Mouse (Mus musculus): Measurements from ENCODE around the gene Prim2. TPM values are rescaled to one million over a fixed set of nuclear protein-coding genes. Genes with fewer than 3 reads are reported as not detected.
A peak's percentile ranks its signal among the peaks of the same experiment; 100 is the strongest.

Prim2 gene
- polyA plus RNA-seq, 1 experiment from 2014 or later, result 33.5 TPM

GRCm38 (mm10) chr1:33688810-33689209, 19.2 kb upstream of the Prim2 start:
- no peak overlapping the region for H3K4me2 ChIP-seq (ENCODE audit: low read length)
- ATAC-seq, result no peak
- no peaks in the 10 kb centered on the region for H3K4me1 ChIP-seq (replicated peaks; ENCODE audit: control insufficient read depth, insufficient read depth, low read length)
- no peak overlapping the region for H3K9ac ChIP-seq (replicated peaks; ENCODE audit: low read depth, low read length)
- no peaks in the 10 kb centered on the region for H3K36me3 ChIP-seq (ENCODE audit: control insufficient read depth, insufficient read depth)
- H3K9me3 ChIP-seq (ENCODE audit: control insufficient read depth, low read length), result no peaks in the 10 kb centered on the region
- no peak overlapping the region for H3K4me3 ChIP-seq (replicated peaks; ENCODE audit: low read length)
- WGBS, result 65% methylated on average over 2 of the region's 2 CpGs
- no peak overlapping the region for H3K27ac ChIP-seq (ENCODE audit: low read length)
- H3K27me3 ChIP-seq (replicated peaks; ENCODE audit: control insufficient read depth, insufficient read depth, low read length), result no peaks in the 10 kb centered on the region

- no peaks in the 10 kb centered on the region for H3K9me3 ChIP-seq (ENCODE audit: control insufficient read depth, low read length)
- H3K36me3 ChIP-seq (ENCODE audit: control insufficient read depth, insufficient read depth), result no peaks in the 10 kb centered on the region
- no peaks in the 10 kb centered on the region for H3K4me1 ChIP-seq (replicated peaks; ENCODE audit: control insufficient read depth, insufficient read depth, low read length)
- 65% methylated on average over 8 of the region's 8 CpGs for WGBS
- H3K4me3 ChIP-seq (replicated peaks; ENCODE audit: low read length), result no peak overlapping the region
- no peak for ATAC-seq
- no peak overlapping the region for H3K9ac ChIP-seq (replicated peaks; ENCODE audit: low read depth, low read length)
- H3K4me2 ChIP-seq (ENCODE audit: low read length), result no peak overlapping the region
- no peaks in the 10 kb centered on the region for H3K27me3 ChIP-seq (replicated peaks; ENCODE audit: control insufficient read depth, insufficient read depth, low read length)
- no peak overlapping the region for H3K27ac ChIP-seq (ENCODE audit: low read length)
Observed at GRCm38 (mm10) chr1:33684459-33684858, 14.9 kb upstream of the Prim2 start.

- H3K36me3 ChIP-seq (ENCODE audit: control insufficient read depth, insufficient read depth), result no peaks in the 10 kb centered on the region
- H3K9ac ChIP-seq (replicated peaks; ENCODE audit: low read depth, low read length), result no peak overlapping the region
- no peaks in the 10 kb centered on the region for H3K27me3 ChIP-seq (replicated peaks; ENCODE audit: control insufficient read depth, insufficient read depth, low read length)
- H3K4me1 ChIP-seq (replicated peaks; ENCODE audit: control insufficient read depth, insufficient read depth, low read length), result no peaks in the 10 kb centered on the region
- no peaks in the 10 kb centered on the region for H3K9me3 ChIP-seq (ENCODE audit: control insufficient read depth, low read length)
- 91% methylated on average over 7 of the region's 7 CpGs for WGBS
- H3K27ac ChIP-seq (ENCODE audit: low read length), result no peak overlapping the region
- ATAC-seq, result no peak
- no peak overlapping the region for H3K4me3 ChIP-seq (replicated peaks; ENCODE audit: low read length)
- H3K4me2 ChIP-seq (ENCODE audit: low read length), result no peak overlapping the region
Observed at GRCm38 (mm10) chr1:33680890-33681289, 11.3 kb upstream of the Prim2 start.

- WGBS, result 56% methylated on average over 3 of the region's 4 CpGs
- Histone ChIP-seq H3K27me3 (replicated peaks; ENCODE audit: control insufficient read depth, insufficient read depth, low read length) (no peaks in the 10 kb centered on the region), H3K4me3 (replicated peaks; ENCODE audit: low read length) (no peak overlapping the region), H3K27ac (ENCODE audit: low read length) (no peak overlapping the region), H3K9ac (replicated peaks; ENCODE audit: low read depth, low read length) (no peak overlapping the region), H3K9me3 (ENCODE audit: control insufficient read depth, low read length) (no peaks in the 10 kb centered on the region), H3K4me2 (ENCODE audit: low read length) (no peak overlapping the region), H3K4me1 (replicated peaks; ENCODE audit: control insufficient read depth, insufficient read depth, low read length) (no peaks in the 10 kb centered on the region), H3K36me3 (ENCODE audit: control insufficient read depth, insufficient read depth) (no peaks in the 10 kb centered on the region)
- ATAC-seq, result no peak
Observed at GRCm38 (mm10) chr1:33680435-33680834, 10.8 kb upstream of the Prim2 start.

GRCm38 (mm10) chr1:33673158-33673960, 3.8 kb upstream of the Prim2 start:
- no peaks in the 10 kb centered on the region for H3K27me3 ChIP-seq (replicated peaks; ENCODE audit: control insufficient read depth, insufficient read depth, low read length)
- H3K4me3 ChIP-seq (replicated peaks; ENCODE audit: low read length), result no peak overlapping the region
- ATAC-seq, result no peak
- no peak overlapping the region for H3K9ac ChIP-seq (replicated peaks; ENCODE audit: low read depth, low read length)
- no peaks in the 10 kb centered on the region for H3K9me3 ChIP-seq (ENCODE audit: control insufficient read depth, low read length)
- 72% methylated on average over 17 of the region's 17 CpGs for WGBS
- H3K36me3 ChIP-seq (ENCODE audit: control insufficient read depth, insufficient read depth), result no peaks in the 10 kb centered on the region
- H3K4me1 ChIP-seq (replicated peaks; ENCODE audit: control insufficient read depth, insufficient read depth, low read length), result peaks cover 12% of the 10 kb centered on the region
- H3K27ac ChIP-seq (ENCODE audit: low read length), result no peak overlapping the region
- no peak overlapping the region for H3K4me2 ChIP-seq (ENCODE audit: low read length)

- Histone ChIP-seq H3K4me2 (ENCODE audit: low read length) (no peak overlapping the region), H3K4me1 (replicated peaks; ENCODE audit: control insufficient read depth, insufficient read depth, low read length) (peaks cover 12% of the 10 kb centered on the region), H3K9ac (replicated peaks; ENCODE audit: low read depth, low read length) (no peak overlapping the region), H3K27me3 (replicated peaks; ENCODE audit: control insufficient read depth, insufficient read depth, low read length) (no peaks in the 10 kb centered on the region), H3K27ac (ENCODE audit: low read length) (no peak overlapping the region), H3K36me3 (ENCODE audit: control insufficient read depth, insufficient read depth) (no peaks in the 10 kb centered on the region), H3K9me3 (ENCODE audit: control insufficient read depth, low read length) (no peaks in the 10 kb centered on the region), H3K4me3 (replicated peaks; ENCODE audit: low read length) (no peak overlapping the region)
- WGBS, result 22% methylated on average over 3 of the region's 3 CpGs
- no peak for ATAC-seq
Observed at GRCm38 (mm10) chr1:33672514-33672913, 2.9 kb upstream of the Prim2 start.

- WGBS, result 71% methylated on average over 3 of the region's 3 CpGs
- H3K27me3 ChIP-seq (replicated peaks; ENCODE audit: control insufficient read depth, insufficient read depth, low read length), result no peaks in the 10 kb centered on the region
- H3K4me3 ChIP-seq (replicated peaks; ENCODE audit: low read length), result no peak overlapping the region
- no peak for ATAC-seq
- no peak overlapping the region for H3K9ac ChIP-seq (replicated peaks; ENCODE audit: low read depth, low read length)
- no peak overlapping the region for H3K27ac ChIP-seq (ENCODE audit: low read length)
- H3K4me1 ChIP-seq (replicated peaks; ENCODE audit: control insufficient read depth, insufficient read depth, low read length), result peaks cover 12% of the 10 kb centered on the region
- no peak overlapping the region for H3K4me2 ChIP-seq (ENCODE audit: low read length)
- H3K36me3 ChIP-seq (ENCODE audit: control insufficient read depth, insufficient read depth), result no peaks in the 10 kb centered on the region
- H3K9me3 ChIP-seq (ENCODE audit: control insufficient read depth, low read length), result no peaks in the 10 kb centered on the region
Observed at GRCm38 (mm10) chr1:33672083-33672482, 2.5 kb upstream of the Prim2 start.

- ATAC-seq, result no peak
- Histone ChIP-seq H3K4me1 (replicated peaks; ENCODE audit: control insufficient read depth, insufficient read depth, low read length) (peaks cover 12% of the 10 kb centered on the region), H3K9ac (replicated peaks; ENCODE audit: low read depth, low read length) (no peak overlapping the region), H3K9me3 (ENCODE audit: control insufficient read depth, low read length) (no peaks in the 10 kb centered on the region), H3K4me3 (replicated peaks; ENCODE audit: low read length) (no peak overlapping the region), H3K27ac (ENCODE audit: low read length) (no peak overlapping the region), H3K4me2 (ENCODE audit: low read length) (no peak overlapping the region), H3K27me3 (replicated peaks; ENCODE audit: control insufficient read depth, insufficient read depth, low read length) (no peaks in the 10 kb centered on the region), H3K36me3 (ENCODE audit: control insufficient read depth, insufficient read depth) (no peaks in the 10 kb centered on the region)
- WGBS, result 59% methylated on average over 5 of the region's 5 CpGs
Observed at GRCm38 (mm10) chr1:33671441-33671840, 1.8 kb upstream of the Prim2 start.

- Histone ChIP-seq H3K9ac (replicated peaks; ENCODE audit: low read depth, low read length) (peak overlapping the region; percentile 78), H3K4me2 (ENCODE audit: low read length) (peak overlapping the region; percentile 55), H3K27me3 (replicated peaks; ENCODE audit: control insufficient read depth, insufficient read depth, low read length) (no peaks in the 10 kb centered on the region), H3K4me3 (replicated peaks; ENCODE audit: low read length) (peak overlapping the region; percentile 70), H3K36me3 (ENCODE audit: control insufficient read depth, insufficient read depth) (no peaks in the 10 kb centered on the region), H3K4me1 (replicated peaks; ENCODE audit: control insufficient read depth, insufficient read depth, low read length) (peaks cover 12% of the 10 kb centered on the region), H3K9me3 (ENCODE audit: control insufficient read depth, low read length) (no peaks in the 10 kb centered on the region), H3K27ac (ENCODE audit: low read length) (peak overlapping the region; percentile 94)
- peak; percentile 67 for ATAC-seq
- under 1% methylated on average over 37 of the region's 37 CpGs for WGBS
Observed at GRCm38 (mm10) chr1:33670164-33670616, 595 bp upstream of the Prim2 start.

All from forebrain, embryonic 16.5 days (tissue).